Comparison of ENCODE assay signal across 8 mouse cellular contexts in the genomic region with DNA sequence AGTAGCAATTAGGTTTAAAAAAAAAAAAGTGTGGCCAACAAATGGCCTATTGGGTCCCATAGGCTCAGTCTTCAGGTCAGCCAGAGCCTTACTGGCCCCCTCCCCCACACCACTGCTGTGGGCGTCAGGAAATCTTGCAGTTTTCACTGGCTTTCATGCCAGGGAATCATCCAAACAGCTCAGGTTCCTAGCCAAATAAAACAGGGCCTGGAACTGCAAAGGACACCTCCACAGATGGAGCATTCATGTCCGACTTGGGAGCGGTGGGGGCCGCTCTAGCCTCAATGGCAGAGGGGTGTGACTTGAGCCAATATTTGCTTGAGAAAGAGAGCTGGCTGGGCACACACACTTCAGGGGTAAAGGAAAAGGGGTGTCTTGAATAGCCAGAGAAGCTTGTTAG. TPM values are rescaled to one million over a fixed set of nuclear protein-coding genes. Genes with fewer than 3 reads are reported as not detected.
DNase-seq lines count a peak whose midpoint lies in the region; ATAC-seq lines count a peak whose summit lies in the region.

No protein-coding gene starts in this region.

- no peaks in the 10 kb centered on the region for H3K9me3 ChIP-seq in liver, embryonic 12.5 days (replicated peaks)
- no peaks in the 10 kb centered on the region for H3K9me3 ChIP-seq in neural tube, embryonic 15.5 days (replicated peaks)

- no peaks in the 10 kb centered on the region for H3K27me3 ChIP-seq in liver, embryonic 12.5 days (replicated peaks)
- H3K27me3 ChIP-seq in neural tube, embryonic 15.5 days (replicated peaks), result no peaks in the 10 kb centered on the region

- peak; percentile 56 to 63 for DNase-seq in cerebellum, postnatal 14 days
- DNase-seq in cerebellum, adult 11-12 months, result no peak
- peak; percentile 37 for DNase-seq in left cerebral cortex, postnatal 4 days
- DNase-seq in left cerebral cortex, postnatal 25 days (ENCODE audit: low spot score in 2 of 2), result no peak
- no peak for DNase-seq in adrenal gland, adult 18-20 months (ENCODE audit: low spot score in 2 of 2)
- no peak for DNase-seq in urinary bladder, postnatal 4 days (ENCODE audit: low spot score in 2 of 2)

- H3K4me2 ChIP-seq in liver, embryonic 12.5 days, result peak overlapping the region; percentile 66
- no peak overlapping the region for H3K4me2 ChIP-seq in neural tube, embryonic 15.5 days

- H3K4me1 ChIP-seq in liver, embryonic 12.5 days, result peaks cover 95% of the 10 kb centered on the region
- 0 out of 2 replicates have a peak, but pooled peaks cover 3% of the 10 kb centered on the region for H3K4me1 ChIP-seq in neural tube, embryonic 15.5 days

- H3K4me3 ChIP-seq in liver, embryonic 12.5 days, result peak overlapping the region; percentile 18; the same call in 1 of the 2 replicates
- no peak overlapping the region for H3K4me3 ChIP-seq in neural tube, embryonic 15.5 days (replicated peaks)

- peak overlapping the region; percentile 99 for H3K27ac ChIP-seq in liver, embryonic 12.5 days
- H3K27ac ChIP-seq in neural tube, embryonic 15.5 days (replicated peaks), result peak overlapping the region; percentile 77

- H3K36me3 ChIP-seq in liver, embryonic 12.5 days, result no peaks in the 10 kb centered on the region
- no peaks in the 10 kb centered on the region for H3K36me3 ChIP-seq in neural tube, embryonic 15.5 days

- 53% methylated on average over 4 of the region's 4 CpGs for WGBS in liver, embryonic 12.5 days (ENCODE audit: insufficient replicate concordance)
- 56% methylated on average over 4 of the region's 4 CpGs for WGBS in neural tube, embryonic 15.5 days

- H3K9ac ChIP-seq in liver, embryonic 12.5 days, result peak overlapping the region; percentile 73
- H3K9ac ChIP-seq in neural tube, embryonic 15.5 days (replicated peaks), result no peak overlapping the region

- intact Hi-C loops in left cerebral cortex, postnatal 4 days (cut with DNase I), result no loop called here
- intact Hi-C loops in left cerebral cortex, postnatal 25 days (cut with DNase I), result no loop called here

- ATAC-seq in liver, embryonic 12.5 days, result no peak
- peak; percentile 81 for ATAC-seq in neural tube, embryonic 15.5 days (ENCODE audit: low FRiP score)

RNA-seq across cellular contexts. Expression of a gene that starts 20.5 kb away (rescaled TPM):
- total RNA-seq in left cerebral cortex, postnatal 4 days (2021), result 100 to 1,000 TPM in 1 of 2 experiments, 10 to 100 TPM in 1; 95.5 to 106 TPM
- 10 to 100 TPM; 43.0 to 43.9 TPM for total RNA-seq in left cerebral cortex, postnatal 25 days (2021)
- polyA plus RNA-seq in liver, embryonic 12.5 days (2016; fragmentation: Nextera tagmentation; extraction: Ambion mirVana), result 108 and 113 TPM in 2 replicates
- polyA plus RNA-seq in neural tube, embryonic 15.5 days (2015; fragmentation: Nextera tagmentation; extraction: Ambion mirVana), result 51.7 and 62.6 TPM in 2 replicates
- total RNA-seq in adrenal gland, adult 18-20 months (2021), result 10 to 100 TPM; 11.7 to 14.0 TPM

Comparison
In these comparisons a context has a peak if more than half of its experiments do, and no peak if none do; other contexts are left out.
1. DNase-seq: peak in cerebellum, postnatal 14 days (2 of 2) and left cerebral cortex, postnatal 4 days (single experiment); none in cerebellum, adult 11-12 months (single experiment), left cerebral cortex, postnatal 25 days (0 of 2), adrenal gland, adult 18-20 months (0 of 2) and urinary bladder, postnatal 4 days (0 of 2).